Comparison of ENCODE assay signal across 19 mouse cellular contexts in genomic region chr13:114447213-114447612, GRCm38 (mm10). TPM values are rescaled to one million over a fixed set of nuclear protein-coding genes. Genes with fewer than 3 reads are reported as not detected.
DNase-seq lines count a peak whose midpoint lies in the region; TF ChIP-seq lines count a peak whose summit lies in the region.
"Had no signal": no experiment of that assay in that cellular context is flagged by ENCODE, and none has a peak within 500 bp of the region (broad histone marks: within the 10 kb centered on the region; RNA-seq: fewer than 3 reads in every experiment).

No protein-coding gene starts in this region.

- H3K4me3 ChIP-seq in gastrocnemius, adult 2 months: no peak overlapping the region
- H3K4me3 ChIP-seq in embryonic fibroblast, embryonic 13.5 days (ENCODE audit: insufficient read depth, low read length): no peak overlapping the region
- H3K4me3 ChIP-seq: embryonic facial prominence, embryonic 12.5 days; forebrain, embryonic 13.5 days; heart, embryonic 13.5 days; hindbrain, embryonic 12.5 days had no signal

- H3K27ac ChIP-seq in gastrocnemius, adult 2 months: peak overlapping the region; percentile 72; the same call in 1 of the 2 replicates
- peak overlapping the region; percentile 92 for H3K27ac ChIP-seq in embryonic fibroblast, embryonic 13.5 days (ENCODE audit: insufficient read depth, low read length)
- H3K27ac ChIP-seq: embryonic facial prominence, embryonic 12.5 days; forebrain, embryonic 13.5 days; heart, embryonic 13.5 days; hindbrain, embryonic 12.5 days had no signal

- no peak for TF ChIP-seq POLR2A in embryonic fibroblast, embryonic 13.5 days (IDR thresholded peaks at IDR 0.05; ENCODE audit: low read depth, low read length)

- intact Hi-C loops in gastrocnemius, adult 2 months (cut with DNase I): no loop called here

- no peak for TF ChIP-seq CTCF in gastrocnemius, adult 2 months (IDR thresholded peaks at IDR 0.05)
- no peak for TF ChIP-seq CTCF in embryonic fibroblast, embryonic 13.5 days (IDR thresholded peaks at IDR 0.05; ENCODE audit: borderline replicate concordance, insufficient read depth, low read length)

- no peak for DNase-seq in gastrocnemius, adult 2 months
- DNase-seq in gastrocnemius, postnatal 25 days: no peak
- DNase-seq in 3T3-L1 (ENCODE audit: low read depth, low spot score): peak; percentile 54
- DNase-seq in NIH3T3 (ENCODE audit: low read depth): peak; percentile 5
- no peak for DNase-seq in lung, postnatal 10 days
- DNase-seq in B cell, adult 2 months: no peak
- DNase-seq in embryo, embryonic 10.5 days (ENCODE audit: low spot score): no peak
- DNase-seq: adrenal gland, adult 2 months; adrenal gland, postnatal 25 days; cerebellum, adult 2 months; cerebellum, postnatal 10 days; heart, postnatal 4 days; kidney, adult 8-10 months had no signal

- H3K4me1 ChIP-seq in embryonic fibroblast, embryonic 13.5 days (ENCODE audit: control insufficient read depth, insufficient read depth, low read length): no peaks in the 10 kb centered on the region
- H3K4me1 ChIP-seq: embryonic facial prominence, embryonic 12.5 days; forebrain, embryonic 13.5 days; heart, embryonic 13.5 days; hindbrain, embryonic 12.5 days had no signal

RNA-seq across cellular contexts. Expression of gene Fst, which starts 11.5 kb away (rescaled TPM):
- 1 to 10 TPM; 4.7 to 7.3 TPM for total RNA-seq in gastrocnemius, adult 2 months (2021)
- total RNA-seq in gastrocnemius, postnatal 25 days (2021): 1 to 10 TPM; 6.0 TPM
- polyA plus RNA-seq in embryonic fibroblast, embryonic 13.5 days (2011; ENCODE audit: insufficient read length, low read depth, missing spikeins): 40.2 and 100.0 TPM in 2 replicates
- total RNA-seq: common myeloid progenitor, adult 5-6 weeks had no signal

RNA-seq across cellular contexts. Expression of gene Ndufs4, which starts 59.2 kb away (rescaled TPM):
- total RNA-seq in gastrocnemius, adult 2 months (2021): 100 to 1,000 TPM; 323 to 429 TPM
- 100 to 1,000 TPM; 347 to 361 TPM for total RNA-seq in gastrocnemius, postnatal 25 days (2021)
- polyA plus RNA-seq in embryonic fibroblast, embryonic 13.5 days (2011; ENCODE audit: insufficient read length, low read depth, missing spikeins): 106 and 116 TPM in 2 replicates

Comparison
In these comparisons a context has a peak if more than half of its experiments do, and no peak if none do; other contexts are left out.
1. DNase-seq: peak in 3T3-L1 (single experiment) and NIH3T3 (single experiment); none in gastrocnemius, adult 2 months (single experiment), gastrocnemius, postnatal 25 days (single experiment), lung, postnatal 10 days (single experiment), B cell, adult 2 months (0 of 2) and embryo, embryonic 10.5 days (single experiment).